Mouse (Mus musculus) cerebellum, postnatal 14 days (tissue): ENCODE data around the gene Dpy19l3.

ENCODE experiments used
- DNase-seq, 2 experiments: peaks; one replicate each; pipeline ENCODE4 v3.0.0; 2021; ENCODE audit warnings: mixed read lengths in 2 of 2

The Dpy19l3 gene

DNA sequence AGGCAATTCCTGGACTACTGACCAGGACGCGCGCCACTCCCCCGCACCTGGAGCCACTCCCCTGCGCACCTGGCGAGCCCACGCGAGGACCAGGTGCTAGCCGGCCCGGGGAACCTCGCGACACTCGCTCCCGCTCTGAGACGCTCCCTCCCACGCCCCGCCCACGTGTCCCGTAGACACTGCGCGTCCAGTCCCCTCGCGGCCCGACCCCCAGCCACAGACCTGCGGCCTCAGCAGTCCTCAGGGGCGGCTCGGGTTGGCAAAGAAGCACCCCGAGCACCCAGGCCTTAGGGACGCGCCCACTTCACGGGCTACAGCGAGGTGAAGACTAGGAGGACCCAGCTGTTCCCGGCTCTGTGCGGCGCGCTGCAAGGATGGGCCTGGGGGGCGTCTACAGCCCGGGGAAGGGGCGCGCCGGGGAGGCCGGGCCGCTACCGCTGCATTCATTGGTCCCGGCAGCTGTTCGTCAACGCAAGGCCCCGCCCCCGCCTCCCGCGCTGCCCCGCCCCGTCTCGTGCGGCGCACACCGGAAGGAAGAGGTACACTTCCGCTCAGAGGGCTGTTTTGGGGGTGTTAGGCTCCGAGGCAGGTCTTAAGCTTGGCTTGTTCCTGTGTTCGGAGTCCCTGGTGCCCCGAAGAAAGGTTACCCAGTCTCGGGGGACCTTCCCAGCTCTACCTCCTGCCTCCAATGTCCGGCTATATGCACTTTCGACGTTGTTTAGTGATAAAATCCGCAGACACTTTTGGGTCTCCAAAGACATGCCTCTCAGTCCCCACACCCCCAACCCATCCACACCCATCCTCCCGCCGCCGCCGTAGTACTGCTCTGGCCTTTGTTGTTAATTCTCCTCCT lies at the start of gene Dpy19l3:
Dpy19l3 (minus strand) TSS at position 422 of the 853 bp plus-strand sequence.
- DNase-seq: peak; percentile 94 to 95

GRCm38 (mm10) chr7:35802906-35803595 lies 48.8 kb upstream of the Dpy19l3 start, which contains the start of gene Zfp507:
Zfp507 (minus strand) TSS chr7:35803003.
- peak; percentile 92 to 94 for DNase-seq

DNA sequence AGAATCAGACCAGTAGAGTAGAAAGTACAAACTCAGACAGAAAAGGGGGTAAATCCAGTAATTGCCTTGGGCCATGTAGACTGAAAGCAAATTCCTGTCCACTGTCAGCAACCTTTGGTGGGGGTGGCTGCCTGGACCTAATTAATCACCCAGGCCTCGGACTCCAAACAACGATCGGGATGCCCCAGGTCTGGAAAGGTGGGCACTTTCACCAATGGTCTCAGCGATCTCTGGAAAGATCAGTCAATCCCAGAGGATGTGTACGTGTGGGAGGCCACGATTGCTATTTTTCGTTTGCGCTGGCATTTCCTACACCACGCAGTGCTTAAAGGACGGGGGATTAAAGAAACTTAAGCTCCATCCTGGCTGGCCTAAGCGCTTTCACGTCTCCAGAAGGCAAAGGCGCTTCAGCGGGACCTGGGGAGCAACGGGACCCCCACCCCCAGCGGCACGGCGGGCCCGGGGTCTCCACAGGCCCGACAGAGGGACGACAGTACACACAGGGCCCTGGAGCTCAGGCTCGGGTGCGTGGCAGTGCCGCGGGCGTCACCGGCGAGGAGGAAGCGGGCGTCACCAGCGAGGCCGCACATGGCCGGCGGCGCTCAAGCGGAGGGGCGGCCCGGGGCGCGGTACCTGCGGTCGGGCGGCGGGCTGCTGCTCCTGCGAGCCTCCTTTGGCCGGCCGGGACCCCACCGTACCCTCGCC lies 48.1 kb upstream of the Dpy19l3 start:
- DNase-seq: peak in 1 of 2 experiments; percentile 32

GRCm38 (mm10) chr7:35796123-35796522 lies 41.9 kb upstream of the Dpy19l3 start:
- DNase-seq: no peak

GRCm38 (mm10) chr7:35794145-35794664 lies 40.0 kb upstream of the Dpy19l3 start:
- DNase-seq: no peak

GRCm38 (mm10) chr7:35792150-35792848 lies 38.0 kb upstream of the Dpy19l3 start:
- DNase-seq: no peak

GRCm38 (mm10) chr7:35790926-35791325 lies 36.7 kb upstream of the Dpy19l3 start:
- no peak for DNase-seq

- peak; percentile 22 to 46 for DNase-seq
Observed at GRCm38 (mm10) chr7:35790201-35790600, 35.9 kb upstream of the Dpy19l3 start.

GRCm38 (mm10) chr7:35785579-35785978 lies 31.3 kb upstream of the Dpy19l3 start:
- no peak for DNase-seq

DNA sequence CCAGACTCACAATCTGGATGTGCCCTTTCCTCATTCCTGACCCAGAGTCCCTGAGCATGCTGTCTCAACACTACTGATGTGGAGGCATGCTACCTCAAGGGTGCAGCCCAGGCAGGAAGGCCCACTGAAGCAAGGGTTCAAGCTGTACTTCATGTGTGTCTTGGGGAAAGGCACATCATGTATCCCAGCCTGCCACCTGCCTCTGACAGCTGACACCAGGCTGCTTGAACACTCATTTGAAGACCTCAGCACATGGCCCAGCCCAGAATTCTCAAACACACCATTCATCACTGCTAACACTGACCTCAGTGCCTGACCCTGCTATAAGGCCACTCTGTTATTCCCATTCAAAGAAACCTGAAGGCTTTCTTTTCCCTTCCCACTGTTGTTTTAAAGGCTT lies 28.0 kb upstream of the Dpy19l3 start:
- DNase-seq: no peak

DNA sequence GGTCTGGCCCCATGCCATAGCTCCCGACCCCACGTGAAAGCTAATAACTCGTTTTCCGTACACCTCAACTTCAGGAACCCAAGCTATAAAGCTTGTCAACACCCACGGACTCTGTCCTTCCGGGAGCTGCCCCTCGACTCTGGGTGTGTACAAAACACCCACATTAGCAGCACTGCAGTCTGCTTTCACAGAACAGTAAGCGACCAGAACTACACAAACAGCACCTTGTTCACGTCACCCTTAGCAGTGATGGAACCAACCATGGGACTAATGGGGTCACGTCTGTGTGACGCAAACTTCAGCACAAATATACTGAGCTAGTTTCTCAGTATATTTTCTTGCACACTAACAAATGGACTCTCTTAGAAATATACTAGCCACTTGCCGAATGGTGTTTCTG lies 19.9 kb upstream of the Dpy19l3 start:
- no peak for DNase-seq

DNA sequence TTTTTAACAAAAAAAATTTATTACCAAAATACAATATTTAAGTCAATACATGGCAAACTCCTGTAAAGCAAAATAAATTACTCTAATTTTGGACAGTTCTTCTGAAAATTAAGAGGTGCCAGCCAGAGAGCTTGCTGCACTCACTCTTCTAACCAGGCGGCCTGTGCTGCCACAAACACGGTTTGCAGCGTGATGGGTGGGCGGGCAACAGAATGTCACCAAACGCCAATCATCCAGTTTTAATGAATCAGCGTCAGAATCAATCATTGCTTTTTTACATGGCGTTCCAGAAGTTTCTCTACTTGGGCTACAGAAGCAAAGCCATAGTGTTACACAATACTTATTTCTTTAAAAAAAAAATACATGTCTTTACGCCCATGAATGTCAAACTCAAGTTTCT lies 18.1 kb upstream of the Dpy19l3 start:
- no peak for DNase-seq

DNA sequence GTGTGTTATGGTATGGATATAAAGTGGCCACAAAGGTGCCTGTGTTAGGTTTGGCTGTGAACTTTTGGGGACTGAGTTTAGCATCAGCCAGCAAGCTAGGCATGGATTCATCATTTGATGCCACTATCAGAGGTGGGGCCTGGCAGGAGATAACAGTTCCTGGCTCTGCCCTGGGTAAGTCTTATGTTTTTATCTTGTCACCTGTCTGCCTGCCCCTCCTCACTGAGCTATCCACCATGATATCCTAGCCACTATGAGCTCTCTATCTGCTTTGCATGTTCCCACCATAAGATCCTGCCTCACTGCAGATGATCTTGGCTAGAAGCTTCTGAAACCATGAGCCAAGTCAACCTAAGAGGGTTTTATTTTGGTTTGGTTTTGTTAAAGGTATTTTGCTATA lies 16.9 kb upstream of the Dpy19l3 start:
- no peak for DNase-seq

DNA sequence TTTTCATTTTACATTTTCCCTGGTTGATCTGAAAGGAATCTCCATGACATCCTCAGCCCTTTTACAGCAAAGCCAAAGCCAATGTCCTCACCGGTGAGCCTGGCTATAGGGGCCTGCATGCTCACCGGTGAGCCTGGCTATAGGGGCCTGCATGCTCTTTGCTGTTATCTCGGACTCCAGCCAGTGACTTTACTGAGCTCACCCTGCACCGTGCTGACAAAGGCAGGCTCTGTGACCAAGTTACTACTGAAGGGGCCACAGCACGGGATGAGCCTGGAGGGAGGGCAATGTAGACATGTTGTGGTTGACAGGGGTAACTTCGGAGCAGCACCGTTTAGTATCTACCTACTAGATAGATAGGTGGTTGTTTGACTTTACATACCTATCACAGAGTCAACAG lies 15.9 kb upstream of the Dpy19l3 start:
- DNase-seq: no peak

- no peak for DNase-seq
Observed at GRCm38 (mm10) chr7:35764461-35764860, 10.2 kb upstream of the Dpy19l3 start.

GRCm38 (mm10) chr7:35761801-35762200 lies 7.5 kb upstream of the Dpy19l3 start:
- no peak for DNase-seq

DNA sequence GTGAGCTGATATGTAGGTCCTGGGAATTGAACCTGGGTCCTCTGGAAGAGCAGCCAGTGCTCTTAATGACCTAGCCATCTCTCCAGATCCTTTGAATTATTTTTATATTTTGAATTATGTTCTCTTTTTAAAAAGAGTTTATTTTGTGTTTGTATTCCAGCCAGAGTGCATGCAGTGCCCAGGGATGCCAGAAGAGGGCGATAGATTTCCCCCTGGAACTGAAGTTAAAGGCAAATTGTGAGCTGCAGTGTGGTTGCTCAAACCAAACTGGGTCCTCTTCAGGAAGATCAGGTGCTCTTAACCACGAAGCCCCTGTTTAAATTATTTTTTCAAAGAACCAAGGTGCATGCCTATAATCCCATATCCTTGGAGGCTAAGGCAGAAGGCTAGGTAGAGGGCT lies 5.3 kb upstream of the Dpy19l3 start:
- DNase-seq: peak; percentile 22 to 57

GRCm38 (mm10) chr7:35756510-35757440 lies 2.5 kb upstream of the Dpy19l3 start:
- DNase-seq: no peak

- DNase-seq: no peak
Observed at GRCm38 (mm10) chr7:35754886-35755168, 573 bp upstream of the Dpy19l3 start.

DNA sequence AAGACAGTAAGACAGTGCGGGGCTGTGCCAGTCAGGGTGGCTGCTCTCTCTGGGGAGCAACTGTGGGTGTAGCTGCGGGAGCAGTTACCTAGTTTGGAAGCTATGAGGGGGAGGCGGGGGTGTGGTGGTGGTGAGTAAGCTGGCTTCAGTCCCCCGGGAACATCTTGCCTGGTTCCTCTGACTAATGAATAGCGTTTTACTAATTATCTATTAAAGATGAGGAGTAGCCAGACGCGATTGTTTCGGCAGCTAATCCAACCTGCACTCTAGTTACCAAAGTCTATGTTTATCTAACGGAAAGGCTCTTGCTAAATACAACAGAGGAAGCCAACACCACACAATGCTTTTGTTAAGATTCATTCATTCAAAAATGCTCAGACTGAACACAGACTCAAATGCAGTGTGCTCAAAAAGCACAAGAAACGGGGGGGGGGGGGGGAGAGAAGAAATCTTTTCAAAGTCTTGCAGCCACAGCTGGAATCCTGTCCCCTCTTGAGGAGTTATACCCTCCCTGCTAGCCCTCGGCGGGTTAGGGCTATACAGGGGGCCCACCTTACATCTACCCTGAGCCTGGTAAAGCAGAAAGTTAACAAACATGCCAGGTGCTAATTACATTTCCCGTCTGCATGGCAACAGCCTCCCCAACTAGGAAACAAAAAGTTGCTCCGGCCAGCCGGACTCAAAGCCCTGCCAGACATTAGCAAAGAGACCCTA lies 778 bp downstream of the Dpy19l3 start:
- no peak for DNase-seq

DNA sequence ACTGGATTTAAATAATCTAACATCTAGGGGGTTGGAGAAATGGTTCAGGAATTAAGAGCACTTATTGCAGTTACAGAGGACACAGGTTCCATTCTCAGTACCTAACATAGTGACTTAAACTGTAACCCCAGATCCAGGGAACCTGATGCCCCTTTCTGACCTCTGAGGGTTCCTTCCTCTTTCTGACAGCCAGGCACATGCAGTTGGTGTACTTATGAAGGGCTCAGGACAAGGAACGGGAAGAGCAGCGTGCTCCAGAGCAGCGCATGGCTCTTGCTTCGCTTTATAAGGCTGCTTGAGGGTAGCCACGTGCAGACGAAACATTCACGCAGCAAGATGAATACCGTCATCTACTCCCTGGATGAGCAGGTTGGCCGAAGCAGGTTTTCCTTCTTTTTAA lies 3.4 kb downstream of the Dpy19l3 start:
- DNase-seq: no peak
